Mouse (Mus musculus): Measurements from ENCODE around the gene Sfi1.
"Not testable (repeated sequence)": the region's sequence is repeated elsewhere in the genome, so short reads cannot be mapped to it uniquely, and the experiment has no call there.

Gene Sfi1

DNA sequence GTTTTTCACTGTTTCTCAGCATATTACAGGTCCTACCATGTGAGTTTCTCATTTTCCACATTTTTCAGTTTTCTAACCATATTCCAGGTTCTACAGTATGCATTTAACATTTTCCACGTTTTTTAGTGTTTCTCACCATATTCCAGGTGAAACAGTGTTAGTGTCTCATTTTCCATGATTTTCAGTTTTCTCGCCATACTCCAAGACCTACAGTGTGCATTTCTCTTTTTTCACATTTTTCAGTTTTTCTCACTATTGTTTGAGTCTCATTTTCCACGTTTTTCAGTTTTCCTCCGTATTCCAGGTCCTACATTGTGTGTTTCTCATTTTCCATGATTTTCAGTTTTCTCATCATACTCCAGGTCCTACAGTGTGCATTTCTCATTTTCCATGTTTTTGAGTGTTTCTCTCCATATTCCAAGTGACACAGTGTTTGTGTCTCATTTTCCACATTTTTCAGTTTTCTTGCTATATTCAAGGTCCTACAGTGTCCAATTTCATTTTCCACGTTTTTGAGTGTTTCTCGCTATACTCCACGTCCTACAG lies 89.6 kb downstream of the Sfi1 start:
- no peak for DNase-seq

DNA sequence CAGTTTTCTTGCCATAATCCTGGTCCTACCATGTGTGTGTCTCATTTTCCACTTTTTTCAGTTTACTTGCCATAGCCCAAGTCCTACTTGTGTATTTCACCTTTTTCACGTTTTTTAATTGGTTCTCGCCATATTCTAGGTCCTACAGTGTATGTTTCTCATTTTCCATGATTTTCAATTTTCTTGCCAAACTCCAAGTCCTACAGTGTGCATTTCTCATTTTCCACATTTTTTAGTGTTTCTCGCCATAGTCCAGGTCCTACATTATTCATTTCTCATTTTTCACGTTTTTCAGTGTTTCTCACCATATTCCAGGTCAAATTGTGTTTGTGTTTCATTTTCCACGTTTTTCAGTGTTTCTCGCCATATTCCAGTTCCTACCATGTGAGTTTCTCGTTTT lies 90.6 kb downstream of the Sfi1 start:
- DNase-seq = not testable (repeated sequence)

DNA sequence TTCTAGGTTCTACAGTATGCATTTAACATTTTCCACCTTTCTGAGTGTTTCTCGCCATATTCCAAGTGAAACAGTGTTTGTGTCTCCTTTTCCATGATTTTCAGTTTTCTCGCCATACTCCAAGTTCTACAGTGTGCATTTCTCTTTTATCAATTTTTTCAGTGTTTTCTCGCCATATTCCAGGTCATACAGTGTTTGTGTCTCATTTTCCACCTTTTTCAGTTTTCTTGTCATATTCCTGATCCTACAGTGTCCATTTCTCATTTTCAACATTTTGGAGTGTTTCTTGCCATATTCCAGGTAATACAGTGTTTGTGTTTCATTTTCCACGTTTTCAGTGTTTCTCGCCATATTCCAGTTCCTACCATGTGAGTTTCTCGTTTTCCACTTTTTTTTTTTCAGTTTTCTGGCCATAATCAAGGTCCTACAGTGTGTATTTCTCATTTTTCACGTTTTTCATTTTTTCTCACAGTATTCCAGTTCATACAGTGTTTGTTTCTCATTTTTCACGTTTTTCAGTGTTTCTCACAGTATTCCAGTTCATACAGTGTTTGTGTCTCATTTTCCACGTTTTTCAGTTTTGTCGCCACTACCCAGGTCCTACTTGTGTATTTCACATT lies 91.3 kb downstream of the Sfi1 start:
- no peak for DNase-seq

DNA sequence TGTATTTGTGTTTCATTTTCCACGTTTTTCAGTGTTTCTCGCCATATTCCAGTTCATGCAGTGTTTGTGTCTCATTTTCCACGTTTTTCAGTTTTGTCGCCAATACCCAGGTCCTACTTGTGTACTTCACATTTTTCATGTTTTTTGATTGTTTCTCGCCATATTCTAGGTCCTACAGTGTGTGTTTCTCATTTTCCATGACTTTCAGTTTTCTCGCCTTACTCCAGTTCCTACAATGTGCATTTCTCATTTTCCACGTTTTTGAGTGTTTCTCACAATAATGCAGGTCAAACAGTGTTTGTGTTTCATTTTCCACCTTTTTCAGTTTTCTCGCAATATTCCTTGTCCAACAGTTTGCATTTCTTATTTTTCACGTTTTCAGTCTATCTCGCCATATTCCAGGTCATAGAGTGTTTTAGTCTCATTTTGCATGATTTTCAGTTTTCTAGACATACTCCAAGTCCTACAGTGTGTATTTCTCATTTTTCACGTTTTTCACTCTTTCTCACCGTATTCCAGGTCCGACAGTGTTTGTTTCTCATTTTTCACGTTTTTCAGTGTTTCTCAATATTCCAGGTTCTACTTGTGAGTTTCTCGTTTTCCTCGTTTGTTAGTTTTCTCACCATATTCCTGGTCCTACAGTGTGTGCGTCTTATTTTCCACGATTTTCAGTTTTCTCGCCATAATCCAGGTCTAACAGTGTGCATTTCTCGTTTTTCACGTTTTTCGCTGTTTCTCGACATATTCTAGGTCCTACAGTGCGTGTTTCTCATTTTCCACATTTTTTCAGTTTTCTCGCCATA lies 92.0 kb downstream of the Sfi1 start:
- DNase-seq = no peak

DNA sequence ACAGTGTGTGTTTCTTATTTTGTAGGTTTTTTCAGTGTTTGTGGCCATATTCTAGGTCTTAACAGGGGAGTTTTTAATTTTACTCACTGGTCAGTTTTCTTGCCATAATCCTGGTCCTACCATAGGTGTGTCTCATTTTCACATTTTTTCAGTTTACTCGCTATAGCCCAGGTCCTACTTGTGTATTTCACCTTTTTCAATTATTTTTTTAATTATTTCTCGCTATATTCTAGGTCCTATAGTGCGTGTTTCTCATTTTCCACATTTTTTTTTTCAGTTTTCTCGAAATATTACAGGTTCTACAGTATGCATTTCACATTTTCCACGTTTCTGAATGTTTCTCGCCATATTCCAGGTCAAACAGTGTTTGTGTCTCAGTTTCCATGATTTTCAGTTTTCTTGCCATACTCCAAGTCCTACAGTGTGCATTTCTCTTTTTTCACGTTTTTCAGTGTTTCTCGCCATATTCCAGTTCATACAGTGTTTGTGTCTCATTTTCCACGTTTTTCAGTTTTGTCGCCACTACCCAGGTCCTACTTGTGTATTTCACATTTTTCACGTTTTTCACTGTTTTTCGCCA lies 93.1 kb downstream of the Sfi1 start:
- not testable (repeated sequence) for DNase-seq

All from cerebellum, postnatal 14 days (tissue).